8 mouse cellular contexts compared by ENCODE assay signal in the genomic region with DNA sequence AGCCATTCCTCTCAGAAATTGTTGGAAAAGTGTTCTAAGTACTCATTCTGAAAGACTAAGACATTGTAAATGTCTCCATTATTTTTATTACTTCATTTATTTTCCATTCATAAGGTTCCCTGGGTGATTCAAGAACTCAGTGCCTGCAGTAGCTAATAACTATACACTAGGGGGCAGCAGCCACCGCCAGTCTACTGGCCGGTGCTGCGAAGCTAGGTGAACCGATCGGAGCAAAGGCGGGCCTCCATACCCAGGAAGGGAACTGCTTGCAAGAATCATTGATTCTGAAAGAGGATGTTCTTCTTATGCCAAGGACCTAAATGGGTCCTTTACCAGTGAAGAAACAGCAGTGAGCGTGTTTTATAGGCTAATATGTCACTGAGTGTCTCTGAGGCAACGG. TPM values are rescaled to one million over a fixed set of nuclear protein-coding genes. Genes with fewer than 3 reads are reported as not detected.
DNase-seq lines count a peak whose midpoint lies in the region; ATAC-seq and TF ChIP-seq lines count a peak whose summit lies in the region.

No protein-coding gene starts in this region.

- H3K9me3 ChIP-seq in hindbrain, embryonic 11.5 days (ENCODE audit: control insufficient read depth, low read length): no peaks in the 10 kb centered on the region

- no peak overlapping the region for H3K4me3 ChIP-seq in hindbrain, embryonic 11.5 days (ENCODE audit: low read depth, low read length)

- no peaks in the 10 kb centered on the region for H3K27me3 ChIP-seq in Patski
- H3K27me3 ChIP-seq in hindbrain, embryonic 11.5 days (ENCODE audit: control insufficient read depth, insufficient read depth, low read length): no peaks in the 10 kb centered on the region

- H3K4me2 ChIP-seq in hindbrain, embryonic 11.5 days (replicated peaks; ENCODE audit: low read depth, low read length): no peak overlapping the region

- DNase-seq in Patski (ENCODE audit: low read depth, low spot score): no peak
- peak; percentile 75 to 84 for DNase-seq in cerebellum, adult 18-20 months
- DNase-seq in hindbrain, embryonic 11.5 days (ENCODE audit: low spot score): peak; percentile 79
- peak; percentile 64 to 85 for DNase-seq in layer of hippocampus, postnatal 14 days (ENCODE audit: low spot score in 2 of 2)
- DNase-seq in right cerebral cortex, postnatal 4 days: peak; percentile 72
- DNase-seq in yolk sac, embryonic 10.5 days (ENCODE audit: low spot score): no peak

- no peak for ATAC-seq in Patski
- peak; percentile 88 for ATAC-seq in frontal cortex, adult (ENCODE audit: low TSS enrichment)
- ATAC-seq in hindbrain, embryonic 11.5 days (ENCODE audit: low FRiP score): peak; percentile 54; the same call in 1 of the 2 replicates
- peak; percentile 99 for ATAC-seq in megakaryocyte progenitor cell, adult 5-6 weeks (replicated peaks; ENCODE audit: poor library complexity)

- H3K9ac ChIP-seq in hindbrain, embryonic 11.5 days (ENCODE audit: low read depth, low read length): no peak overlapping the region

- no peaks in the 10 kb centered on the region for H3K36me3 ChIP-seq in hindbrain, embryonic 11.5 days (ENCODE audit: control insufficient read depth, insufficient read depth, low read length)

- in situ Hi-C loops in Patski (cut with MboI; ENCODE audit: low pct_unique_long_range_greater_than_20kb): loop anchor here (5.0 kb wide), 2 partner anchors 442 to 577 kb away; no protein-coding TSS in a partner anchor

- POLR2A ChIA-PET in Patski (lab: Charles Lee): no interaction called here

- CTCF ChIA-PET in Patski (lab: Charles Lee): interaction anchor here (0.7 to 1.8 kb wide), 5 partner anchors 13 to 575 kb away, joined by 3 to 4 read pairs (median 3); no protein-coding TSS in a partner anchor

- WGBS in hindbrain, embryonic 11.5 days: 15% methylated on average over 8 of the region's 8 CpGs

- H3K27ac ChIP-seq in hindbrain, embryonic 11.5 days (ENCODE audit: low read depth, low read length): no peak overlapping the region

- H3K4me1 ChIP-seq in hindbrain, embryonic 11.5 days (replicated peaks; ENCODE audit: control insufficient read depth, insufficient read depth, low read length): no peaks in the 10 kb centered on the region

- peak; percentile 96 for TF ChIP-seq CTCF in Patski (IDR thresholded peaks at IDR 0.05)

RNA-seq across cellular contexts. Expression of gene Bhlhe41, which starts 35.2 kb away (rescaled TPM):
- 41.0 TPM for polyA plus RNA-seq in Patski (2021)
- polyA plus RNA-seq in hindbrain, embryonic 11.5 days (2014; fragmentation: Nextera tagmentation; extraction: Ambion mirVana): 1.5 and 1.8 TPM in 2 replicates
- 10 to 100 TPM; 20.4 to 25.0 TPM for total RNA-seq in layer of hippocampus, postnatal 14 days (2021)
- total RNA-seq in megakaryocyte progenitor cell, adult 5-6 weeks (2015): 0.02 TPM in 1 of 2 replicates, not detected in the other
- 0.12 TPM in 1 of 2 replicates, not detected in the other for total RNA-seq in megakaryocyte progenitor cell, adult 5-6 weeks (2017)

Comparison
In these comparisons a context has a peak if more than half of its experiments do, and no peak if none do; other contexts are left out.
1. DNase-seq: peak in cerebellum, adult 18-20 months (2 of 2), hindbrain, embryonic 11.5 days (single experiment), layer of hippocampus, postnatal 14 days (2 of 2) and right cerebral cortex, postnatal 4 days (single experiment); none in Patski (single experiment) and yolk sac, embryonic 10.5 days (single experiment).
2. RNA of gene Bhlhe41, which starts 35.2 kb away (total RNA-seq): 20.4 to 25.0 TPM in layer of hippocampus, postnatal 14 days; 0.02 to 0.12 TPM in megakaryocyte progenitor cell, adult 5-6 weeks; every median in the first group is over 10 times any median in the second.